Mouse (Mus musculus) kidney, embryonic 15.5 days (tissue): ENCODE data around the gene Gm49320. TPM values are rescaled to one million over a fixed set of nuclear protein-coding genes. Genes with fewer than 3 reads are reported as not detected.
"Not testable (repeated sequence)": the region's sequence is repeated elsewhere in the genome, so short reads cannot be mapped to it uniquely, and the experiment has no call there.

Experiments
- ATAC-seq: fragments of 200-750 bp; cut with Nextera tagmentation; replicated peaks from 2 replicates; pipeline ENCODE4 v1.8.0; 2017; ENCODE audit warnings: moderate TSS enrichment; ENCODE audit not compliant: low FRiP score
- H3K27ac ChIP-seq: fragments of 300-500 bp; sonication (generic); 2 replicates; pipeline ENCODE4 v1.5.1; 2015; ENCODE audit warnings: mild to moderate bottlenecking, inconsistent platforms
- H3K27me3 ChIP-seq: fragments of 300-500 bp; sonication (generic); 2 replicates; pipeline ENCODE4 v1.6.1; 2015; ENCODE audit warnings: inconsistent platforms
- H3K36me3 ChIP-seq: fragments of 300-500 bp; sonication (generic); 2 replicates; pipeline ENCODE4 v1.6.1; 2015; ENCODE audit warnings: inconsistent platforms
- H3K4me1 ChIP-seq: fragments of 300-500 bp; sonication (generic); 2 replicates; pipeline ENCODE4 v1.6.1; 2015; ENCODE audit warnings: inconsistent platforms
- H3K4me2 ChIP-seq: fragments of 300-500 bp; sonication (generic); 2 replicates; pipeline ENCODE4 v1.6.1; 2015; ENCODE audit warnings: moderate library complexity, mild to moderate bottlenecking, inconsistent platforms
- H3K4me3 ChIP-seq: fragments of 300-500 bp; sonication (generic); replicated peaks from 2 replicates; pipeline ENCODE4 v1.5.1; 2015; ENCODE audit warnings: mild to moderate bottlenecking, inconsistent platforms
- H3K9ac ChIP-seq: fragments of 300-500 bp; sonication (generic); 2 replicates; pipeline ENCODE4 v1.6.1; 2015; ENCODE audit warnings: mild to moderate bottlenecking, inconsistent platforms
- H3K9me3 ChIP-seq: fragments of 300-500 bp; sonication (generic); replicated peaks from 2 replicates; pipeline ENCODE4 v1.6.1; 2016; ENCODE audit warnings: inconsistent platforms
- WGBS: fragments of 180-500 bp; shearing (Covaris S2); methylation state at CpG from one replicate; pipeline ENCODE4 v1.1.7; 2015; ENCODE audit warnings: mixed read lengths; 5-methylcytosine and 5-hydroxymethylcytosine counted together
- polyA plus RNA-seq: library from polyadenylated mRNA; unstranded; fragments of >200 nt; fragmentation: Nextera tagmentation; extraction: Ambion mirVana; gene quantifications from 2 replicates; pipeline ENCODE4 v1.2.1, GENCODE M21; 2015

The Gm49320 gene
- polyA plus RNA-seq, 1 experiment from 2014 or later = 0.91 TPM

- H3K4me2 ChIP-seq = peak within 1 kb of the TSS; percentile 81
- ATAC-seq = peak; percentile 90
- peak within 1 kb of the TSS; percentile 97 for H3K9ac ChIP-seq
- H3K27me3 ChIP-seq = no peaks in the 10 kb centered on the region
- peak within 1 kb of the TSS; percentile 94 for H3K4me3 ChIP-seq
- H3K36me3 ChIP-seq = peaks cover 31% of the 10 kb centered on the region
- H3K9me3 ChIP-seq = no peaks in the 10 kb centered on the region
- peak within 1 kb of the TSS; percentile 97 for H3K27ac ChIP-seq
- WGBS = under 1% methylated on average over 69 of the region's 69 CpGs
- peaks cover 60% of the 10 kb centered on the region for H3K4me1 ChIP-seq
Observed at GRCm38 (mm10) chr8:4252934-4253841, 14.5 kb downstream of the Gm49320 start, which contains the start of gene Snapc2. Gene Snapc2 (plus strand): TSS chr8:4253080.

GRCm38 (mm10) chr8:4254001-4254400 is 15.3 kb downstream of the Gm49320 start:
- Histone ChIP-seq H3K4me1 (peaks cover 57% of the 10 kb centered on the region), H3K4me3 (peak overlapping the region; percentile 94), H3K9ac (peak overlapping the region; percentile 97; the same call in 1 of the 2 replicates), H3K36me3 (peaks cover 29% of the 10 kb centered on the region), H3K27ac (peak overlapping the region; percentile 97), H3K9me3 (no peaks in the 10 kb centered on the region), H3K4me2 (peak overlapping the region; percentile 81), H3K27me3 (no peaks in the 10 kb centered on the region)
- ATAC-seq = no peak
- 71% methylated on average over 6 of the region's 6 CpGs for WGBS

DNA sequence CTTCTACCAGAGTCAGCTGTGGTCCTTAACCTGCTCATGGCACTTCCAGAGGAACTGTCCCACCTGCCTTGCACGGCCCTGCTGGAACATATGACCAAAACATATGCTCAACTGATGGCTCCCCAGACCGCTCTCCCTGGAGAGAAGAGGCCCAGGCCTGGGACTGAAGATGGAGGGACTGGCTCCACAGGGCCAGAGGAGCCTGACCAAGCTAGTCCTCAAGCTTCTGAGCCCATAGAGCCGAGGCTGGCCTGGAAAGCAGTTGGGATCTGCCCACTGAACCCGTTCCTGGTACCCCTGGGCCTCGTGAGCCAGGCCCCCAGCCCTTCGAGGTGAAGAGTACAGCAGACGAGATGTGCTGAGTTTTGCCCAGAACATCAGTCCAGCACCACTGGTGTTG is 16.8 kb downstream of the Gm49320 start:
- not testable (repeated sequence) for ATAC-seq, H3K9ac ChIP-seq, H3K4me2 ChIP-seq, H3K9me3 ChIP-seq, H3K27me3 ChIP-seq, H3K4me3 ChIP-seq, H3K27ac ChIP-seq
- H3K4me1 ChIP-seq = peaks cover 52% of the 10 kb centered on the region
- peaks cover 35% of the 10 kb centered on the region for H3K36me3 ChIP-seq
- WGBS = 82% methylated on average over 7 of the region's 7 CpGs

DNA sequence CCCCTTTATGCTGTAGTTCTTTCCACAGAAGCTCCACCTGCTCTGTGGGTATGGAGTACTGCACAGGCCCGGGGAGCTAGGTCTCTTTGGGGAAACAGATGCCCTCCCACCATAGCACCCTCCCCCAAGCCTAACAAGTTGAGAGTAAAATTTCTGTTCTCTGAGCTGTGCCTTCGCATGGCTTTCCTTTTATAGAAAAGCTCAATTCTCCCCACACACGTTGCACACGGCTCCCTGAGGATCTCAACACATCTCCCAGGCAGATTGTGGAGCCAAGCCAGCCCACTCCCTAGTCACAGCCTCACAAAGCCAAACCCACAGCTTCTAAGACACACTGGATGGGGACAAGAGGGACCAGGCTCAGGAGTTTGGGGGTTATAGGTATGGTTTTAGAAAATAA is 18.2 kb downstream of the Gm49320 start:
- Histone ChIP-seq H3K9ac (no peak overlapping the region), H3K4me3 (no peak overlapping the region), H3K4me2 (no peak overlapping the region), H3K9me3 (no peaks in the 10 kb centered on the region), H3K27ac (no peak overlapping the region), H3K36me3 (peaks cover 49% of the 10 kb centered on the region), H3K4me1 (peaks cover 49% of the 10 kb centered on the region), H3K27me3 (no peaks in the 10 kb centered on the region)
- ATAC-seq = no peak
- WGBS = 53% methylated on average over 4 of the region's 4 CpGs

GRCm38 (mm10) chr8:4257350-4257749 is 18.7 kb downstream of the Gm49320 start:
- H3K27ac ChIP-seq = no peak overlapping the region
- peak overlapping the region; percentile 81 for H3K4me2 ChIP-seq
- peaks cover 53% of the 10 kb centered on the region for H3K36me3 ChIP-seq
- 71% methylated on average over 4 of the region's 4 CpGs for WGBS
- H3K27me3 ChIP-seq = no peaks in the 10 kb centered on the region
- H3K9me3 ChIP-seq = no peaks in the 10 kb centered on the region
- H3K9ac ChIP-seq = peak overlapping the region; percentile 71; the same call in 1 of the 2 replicates
- H3K4me3 ChIP-seq = peak overlapping the region; percentile 71
- H3K4me1 ChIP-seq = peaks cover 46% of the 10 kb centered on the region
- no peak for ATAC-seq

GRCm38 (mm10) chr8:4258233-4258632 is 19.6 kb downstream of the Gm49320 start:
- ATAC-seq = peak; percentile 59
- 3% methylated on average over 35 of the region's 35 CpGs for WGBS
- H3K36me3 ChIP-seq = peaks cover 62% of the 10 kb centered on the region

GRCm38 (mm10) chr8:4258678-4259077 is 20.0 kb downstream of the Gm49320 start:
- H3K36me3 ChIP-seq = peaks cover 67% of the 10 kb centered on the region
- H3K27me3 ChIP-seq = no peaks in the 10 kb centered on the region
- no peaks in the 10 kb centered on the region for H3K9me3 ChIP-seq
- ATAC-seq = peak; percentile 74
- H3K27ac ChIP-seq = peak overlapping the region; percentile 84
- H3K4me1 ChIP-seq = peaks cover 40% of the 10 kb centered on the region
- peak overlapping the region; percentile 71 for H3K9ac ChIP-seq
- peak overlapping the region; percentile 81 for H3K4me2 ChIP-seq
- WGBS = 0% methylated on average over 31 of the region's 32 CpGs
- peak overlapping the region; percentile 71 for H3K4me3 ChIP-seq

More at GRCm38 (mm10) chr8:4258233-4258632, 19.6 kb downstream of the Gm49320 start:
- H3K4me2 ChIP-seq = peak overlapping the region; percentile 81
- H3K4me3 ChIP-seq = peak overlapping the region; percentile 71
- peak overlapping the region; percentile 71 for H3K9ac ChIP-seq
- no peaks in the 10 kb centered on the region for H3K9me3 ChIP-seq
- no peaks in the 10 kb centered on the region for H3K27me3 ChIP-seq
- peak overlapping the region; percentile 84 for H3K27ac ChIP-seq
- peaks cover 43% of the 10 kb centered on the region for H3K4me1 ChIP-seq

DNA sequence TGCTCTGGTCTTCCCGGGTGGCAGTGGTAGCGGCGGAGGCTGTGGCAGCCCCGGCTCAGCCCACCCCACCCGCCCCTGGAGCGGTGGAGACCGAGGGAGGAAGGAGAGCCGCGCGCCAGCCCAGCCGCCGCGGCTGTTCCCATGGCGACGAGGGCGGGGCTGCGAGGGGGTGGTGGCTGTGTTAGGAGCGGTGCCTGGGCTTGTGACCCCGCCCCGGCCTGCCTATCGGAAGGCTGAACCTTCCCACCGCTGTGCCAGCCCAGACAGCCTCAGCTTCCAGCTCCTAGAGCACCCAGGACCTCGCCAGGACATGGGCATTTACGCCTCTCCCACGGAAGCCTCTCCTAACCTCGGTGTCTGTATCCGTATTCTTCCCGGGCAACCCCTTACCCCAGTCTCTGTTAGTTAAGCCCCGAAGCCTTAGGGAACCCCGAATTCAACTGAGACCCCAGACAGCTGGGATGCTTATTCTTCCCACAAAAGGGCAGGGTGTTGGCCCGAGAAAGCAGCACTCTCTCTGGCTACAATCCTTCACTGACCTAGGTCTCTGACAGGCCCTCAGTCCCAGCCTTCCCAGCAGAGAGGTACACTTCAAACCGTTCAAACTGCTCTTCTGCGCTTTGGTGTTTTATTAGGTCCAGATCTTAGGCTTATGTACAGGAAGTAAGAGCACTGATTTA is 20.6 kb downstream of the Gm49320 start, which contains the start of gene Ctxn1:
Gene Ctxn1 (minus strand): TSS at position 150 of the 680 bp plus-strand sequence.
- 5% methylated on average over 32 of the region's 33 CpGs for WGBS
- Histone ChIP-seq H3K27me3 (no peaks in the 10 kb centered on the region), H3K9me3 (no peaks in the 10 kb centered on the region), H3K4me3 (peak within 1 kb of the TSS; percentile 71), H3K36me3 (peaks cover 71% of the 10 kb centered on the region), H3K27ac (peak within 1 kb of the TSS; percentile 84), H3K4me2 (peak within 1 kb of the TSS; percentile 81), H3K9ac (peak within 1 kb of the TSS; percentile 71), H3K4me1 (peaks cover 35% of the 10 kb centered on the region)
- ATAC-seq = peak; percentile 93

DNA sequence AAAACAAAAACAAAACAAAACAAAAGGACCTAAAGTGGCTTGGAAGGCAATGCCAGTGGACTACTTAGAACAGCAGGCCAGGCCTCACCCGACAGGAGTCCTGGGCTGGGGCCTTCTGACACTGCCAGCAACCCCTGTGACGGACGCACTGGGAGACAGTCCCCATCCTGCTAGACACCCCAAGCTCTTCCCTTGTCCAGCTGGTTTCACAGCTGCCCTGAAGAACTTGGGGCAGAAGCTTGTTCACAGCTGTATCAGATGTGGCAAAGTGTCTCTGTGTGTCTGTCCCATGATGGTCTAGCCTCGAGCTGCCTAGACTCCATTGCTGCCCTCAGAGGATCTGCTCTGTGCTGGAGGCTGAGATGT is 21.1 kb downstream of the Gm49320 start:
- Histone ChIP-seq H3K9ac (no peak overlapping the region), H3K27ac (peak overlapping the region; percentile 84), H3K4me2 (0 out of 2 replicates have a peak overlapping the region, but pooled peaks have one; percentile 81), H3K9me3 (no peaks in the 10 kb centered on the region), H3K36me3 (peaks cover 71% of the 10 kb centered on the region), H3K4me3 (peak overlapping the region; percentile 71; the same call in 1 of the 2 replicates), H3K4me1 (peaks cover 31% of the 10 kb centered on the region), H3K27me3 (no peaks in the 10 kb centered on the region)
- no peak for ATAC-seq
- WGBS = 80% methylated on average over 4 of the region's 4 CpGs

- H3K9ac ChIP-seq = no peak overlapping the region
- H3K4me3 ChIP-seq = no peak overlapping the region
- peaks cover 10% of the 10 kb centered on the region for H3K4me1 ChIP-seq
- WGBS = 89% methylated on average over 8 of the region's 8 CpGs
- H3K27me3 ChIP-seq = no peaks in the 10 kb centered on the region
- H3K27ac ChIP-seq = no peak overlapping the region
- peaks cover 87% of the 10 kb centered on the region for H3K36me3 ChIP-seq
- ATAC-seq = no peak
- H3K4me2 ChIP-seq = no peak overlapping the region
- no peaks in the 10 kb centered on the region for H3K9me3 ChIP-seq
Observed at GRCm38 (mm10) chr8:4263105-4263791, 24.6 kb downstream of the Gm49320 start.

- no peak overlapping the region for H3K27ac ChIP-seq
Observed at GRCm38 (mm10) chr8:4265160-4265914, 26.7 kb downstream of the Gm49320 start.

More at GRCm38 (mm10) chr8:4265160-4265914, 26.7 kb downstream of the Gm49320 start:
- ATAC-seq = no peak
- H3K4me3 ChIP-seq = no peak overlapping the region
- H3K27me3 ChIP-seq = no peaks in the 10 kb centered on the region
- no peaks in the 10 kb centered on the region for H3K4me1 ChIP-seq
- peaks cover 100% of the 10 kb centered on the region for H3K36me3 ChIP-seq
- H3K9me3 ChIP-seq = no peaks in the 10 kb centered on the region
- 89% methylated on average over 15 of the region's 15 CpGs for WGBS
- no peak overlapping the region for H3K9ac ChIP-seq
- H3K4me2 ChIP-seq = no peak overlapping the region
